Mouse (Mus musculus): ENCODE results near the gene Prr5. TPM values are rescaled to one million over a fixed set of nuclear protein-coding genes. Genes with fewer than 3 reads are reported as not detected.

Prr5 gene
- polyA plus RNA-seq (2012; rRNA removed) = 10.8 and 14.6 TPM in 2 replicates

DNA sequence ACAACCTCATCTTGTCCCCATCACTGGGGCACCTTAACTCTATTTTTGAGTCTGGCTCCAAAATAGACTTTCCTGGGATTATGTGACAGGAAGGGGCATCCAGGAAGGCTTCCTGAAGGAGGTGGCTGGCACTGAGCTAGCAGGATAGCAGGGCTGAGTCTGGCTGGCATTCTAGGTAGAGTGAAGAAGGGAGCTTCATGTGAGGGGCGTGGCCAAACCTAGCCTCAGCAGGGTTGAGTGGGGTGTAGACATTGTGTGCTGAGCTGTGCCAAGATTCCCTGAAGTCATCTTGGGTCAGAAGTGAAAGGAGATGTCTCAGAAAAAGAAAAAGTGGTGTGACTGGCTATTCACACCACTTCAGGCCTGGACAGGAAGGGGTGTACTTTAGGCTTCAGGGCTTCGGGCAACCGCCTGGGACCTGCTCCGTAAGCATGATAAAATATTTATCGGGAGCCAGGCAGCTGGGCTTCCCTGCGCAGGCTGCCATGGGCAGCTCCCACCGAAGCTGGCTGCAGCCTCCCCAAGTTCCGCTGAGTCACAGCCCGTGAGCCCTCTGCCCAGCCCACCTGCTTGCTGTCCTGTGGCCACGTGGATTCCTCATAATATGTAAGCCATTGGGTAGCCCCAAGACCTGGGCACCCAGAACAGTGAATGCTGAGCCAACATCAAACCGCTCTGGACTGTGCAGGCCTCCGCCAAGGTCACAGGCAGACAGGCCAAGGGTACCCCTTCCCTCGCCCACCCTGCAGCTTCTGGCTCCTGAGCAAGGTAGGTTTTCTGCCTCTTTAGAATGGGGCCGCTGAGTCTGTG lies at the start of gene Prr5:
Gene Prr5, plus strand, starts transcription at position 683 of the 810 bp plus-strand sequence.

DNA sequence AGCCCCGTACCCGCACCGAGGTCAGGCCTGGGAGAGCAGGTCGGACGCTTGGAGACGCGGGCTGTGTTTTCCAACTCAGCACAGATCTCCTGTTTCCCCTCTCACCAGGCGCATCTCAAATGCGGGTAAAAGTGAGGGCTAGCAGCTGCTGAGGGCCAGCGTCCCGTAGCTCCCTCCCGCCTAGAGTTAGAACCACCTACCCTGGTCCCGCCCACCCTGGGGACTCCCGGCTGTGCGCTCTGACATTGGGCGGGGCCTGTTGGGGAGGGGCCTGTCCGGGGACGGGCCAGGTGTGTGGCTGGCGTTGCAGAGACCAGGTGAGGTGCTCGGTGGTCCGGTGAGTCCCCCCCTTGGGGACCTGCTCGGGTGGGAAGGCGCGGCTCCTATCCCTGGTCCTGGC lies 50.4 kb downstream of the Prr5 start, which contains the start of gene Arhgap8:
Gene Arhgap8, plus strand, starts transcription at position 262 of the 400 bp plus-strand sequence.

Other genes with a start within 250 kb of the Prr5 start
- 5.3 and 6.8 TPM in 2 replicates for gene Shisal1, start 222.5 kb upstream of the Prr5 start, polyA plus RNA-seq (2012; rRNA removed)
- 2.3 and 2.7 TPM in 2 replicates for gene Rtl6, start 111.8 kb upstream of the Prr5 start, polyA plus RNA-seq (2012; rRNA removed)
- 7.1 and 7.8 TPM in 2 replicates for gene Arhgap8, start 50.4 kb downstream of the Prr5 start, polyA plus RNA-seq (2012; rRNA removed)
- 1.4 and 2.1 TPM in 2 replicates for gene Phf21b, start 186.4 kb downstream of the Prr5 start, polyA plus RNA-seq (2012; rRNA removed)

Data from stomach, adult 2 months (tissue).